Mouse (Mus musculus) midbrain, embryonic 11.5 days (tissue): ENCODE measurements at regions not wholly inside any gene's neighbourhood (a gene's known extent, or its start where the extent isn't known, plus 50 kb on each side); places are given as distances from the start of the nearest gene placed in this dataset.

Experiments used
- ATAC-seq: fragments of 200-750 bp; cut with Nextera tagmentation; 2 replicates; pipeline ENCODE4 v1.8.0; 2017; ENCODE audit warnings: moderate TSS enrichment, moderate library complexity; ENCODE audit not compliant: low FRiP score
- DNase-seq: peaks from one replicate; pipeline ENCODE4 v3.0.0; 2015; ENCODE audit warnings: low spot score; ENCODE audit errors: missing footprints
- H3K27ac ChIP-seq: fragments of 300-500 bp; sonication (generic); 2 replicates; pipeline ENCODE4 v1.5.1; 2014; ENCODE audit warnings: low read depth, low read length
- H3K27me3 ChIP-seq: fragments of 300-500 bp; sonication (generic); 2 replicates; pipeline ENCODE4 v1.6.1; 2014; ENCODE audit warnings: mild to moderate bottlenecking, low read length, moderate library complexity, mixed read lengths; ENCODE audit not compliant: control insufficient read depth, insufficient read depth
- H3K36me3 ChIP-seq: fragments of 300-500 bp; sonication (generic); 2 replicates; pipeline ENCODE4 v1.6.1; 2014; ENCODE audit warnings: mild to moderate bottlenecking, low read length, moderate library complexity, mixed read lengths; ENCODE audit not compliant: control insufficient read depth, insufficient read depth
- H3K4me1 ChIP-seq: fragments of 300-500 bp; sonication (generic); 2 replicates; pipeline ENCODE4 v1.6.1; 2014; ENCODE audit warnings: low read length; ENCODE audit not compliant: control insufficient read depth, insufficient read depth
- H3K4me2 ChIP-seq: fragments of 300-500 bp; sonication (generic); 2 replicates; pipeline ENCODE4 v1.6.1; 2014; ENCODE audit warnings: mild to moderate bottlenecking, moderate library complexity
- H3K4me3 ChIP-seq: fragments of 300-500 bp; sonication (generic); 2 replicates; pipeline ENCODE4 v1.5.1; 2014; ENCODE audit warnings: low read depth, low read length
- H3K9ac ChIP-seq: fragments of 300-500 bp; sonication (generic); 2 replicates; pipeline ENCODE4 v1.6.1; 2014; ENCODE audit warnings: low read length
- H3K9me3 ChIP-seq: fragments of 300-500 bp; sonication (generic); 2 replicates; pipeline ENCODE4 v1.6.1; 2016; ENCODE audit warnings: low read length; ENCODE audit not compliant: control insufficient read depth
- WGBS: fragments of 180-500 bp; shearing (Covaris S2); extraction: QIAGEN DNeasy Blood & Tissue Kit; methylation state at CpG from one replicate; pipeline ENCODE4 v1.1.7; 2014; 5-methylcytosine and 5-hydroxymethylcytosine counted together

GRCm38 (mm10) chr13:6461363-6461762 is 86.6 kb upstream of the Pitrm1 start:
- DNase-seq: no peak
- H3K27ac ChIP-seq: no peak overlapping the region
- no peaks in the 10 kb centered on the region for H3K27me3 ChIP-seq
- H3K9me3 ChIP-seq: no peaks in the 10 kb centered on the region
- 85% methylated on average over 6 of the region's 6 CpGs for WGBS
- no peak overlapping the region for H3K4me2 ChIP-seq
- H3K9ac ChIP-seq: no peak overlapping the region
- no peaks in the 10 kb centered on the region for H3K36me3 ChIP-seq
- no peaks in the 10 kb centered on the region for H3K4me1 ChIP-seq
- ATAC-seq: no peak
- no peak overlapping the region for H3K4me3 ChIP-seq

GRCm38 (mm10) chr13:6465911-6466419 is 82.0 kb upstream of the Pitrm1 start:
- no peak overlapping the region for H3K27ac ChIP-seq

GRCm38 (mm10) chr13:6469446-6470227 is 78.3 kb upstream of the Pitrm1 start:
- Histone ChIP-seq H3K36me3 (no peaks in the 10 kb centered on the region), H3K4me3 (no peak overlapping the region), H3K27ac (no peak overlapping the region), H3K9me3 (no peaks in the 10 kb centered on the region), H3K9ac (no peak overlapping the region), H3K27me3 (no peaks in the 10 kb centered on the region), H3K4me1 (peaks cover 12% of the 10 kb centered on the region), H3K4me2 (no peak overlapping the region)
- ATAC-seq (no peak), DNase-seq (peak; percentile 84)
- WGBS: 62% methylated on average over 11 of the region's 11 CpGs

More at GRCm38 (mm10) chr13:6465911-6466419, 82.0 kb upstream of the Pitrm1 start:
- H3K36me3 ChIP-seq: no peaks in the 10 kb centered on the region
- no peaks in the 10 kb centered on the region for H3K27me3 ChIP-seq
- WGBS: 20% methylated on average over 9 of the region's 9 CpGs
- no peaks in the 10 kb centered on the region for H3K9me3 ChIP-seq
- peak; percentile 79 for DNase-seq
- ATAC-seq: no peak
- H3K4me1 ChIP-seq: no peaks in the 10 kb centered on the region
- no peak overlapping the region for H3K9ac ChIP-seq
- H3K4me3 ChIP-seq: no peak overlapping the region
- no peak overlapping the region for H3K4me2 ChIP-seq

- H3K4me1 ChIP-seq: peaks cover 12% of the 10 kb centered on the region
- no peaks in the 10 kb centered on the region for H3K9me3 ChIP-seq
- DNase-seq (peak; percentile 76), ATAC-seq (no peak)
- no peak overlapping the region for H3K9ac ChIP-seq
- no peaks in the 10 kb centered on the region for H3K27me3 ChIP-seq
- no peak overlapping the region for H3K4me2 ChIP-seq
- H3K4me3 ChIP-seq: no peak overlapping the region
- H3K36me3 ChIP-seq: no peaks in the 10 kb centered on the region
- no peak overlapping the region for H3K27ac ChIP-seq
- 71% methylated on average over 15 of the region's 15 CpGs for WGBS
Observed at GRCm38 (mm10) chr13:6470286-6471103, 77.5 kb upstream of the Pitrm1 start.

- Histone ChIP-seq H3K27me3 (no peaks in the 10 kb centered on the region), H3K27ac (no peak overlapping the region), H3K36me3 (no peaks in the 10 kb centered on the region), H3K4me2 (no peak overlapping the region), H3K4me3 (no peak overlapping the region), H3K9ac (no peak overlapping the region), H3K9me3 (no peaks in the 10 kb centered on the region), H3K4me1 (peaks cover 12% of the 10 kb centered on the region)
- 12% methylated on average over 7 of the region's 7 CpGs for WGBS
- ATAC-seq: peak; percentile 71
- DNase-seq: peak; percentile 93
Observed at GRCm38 (mm10) chr13:6471643-6472042, 76.3 kb upstream of the Pitrm1 start.

GRCm38 (mm10) chr13:6473401-6474190 is 74.4 kb upstream of the Pitrm1 start:
- peak; percentile 87 for DNase-seq
- H3K9me3 ChIP-seq: no peaks in the 10 kb centered on the region
- no peak overlapping the region for H3K4me2 ChIP-seq
- H3K36me3 ChIP-seq: no peaks in the 10 kb centered on the region
- peak; percentile 85 for ATAC-seq
- WGBS: 61% methylated on average over 12 of the region's 12 CpGs
- no peaks in the 10 kb centered on the region for H3K27me3 ChIP-seq
- H3K4me1 ChIP-seq: peaks cover 12% of the 10 kb centered on the region
- H3K4me3 ChIP-seq: no peak overlapping the region
- no peak overlapping the region for H3K9ac ChIP-seq
- H3K27ac ChIP-seq: no peak overlapping the region

GRCm38 (mm10) chr13:6479667-6480066 is 68.3 kb upstream of the Pitrm1 start:
- H3K4me3 ChIP-seq: no peak overlapping the region
- ATAC-seq (no peak), DNase-seq (no peak)
- H3K4me2 ChIP-seq: no peak overlapping the region
- no peaks in the 10 kb centered on the region for H3K9me3 ChIP-seq
- H3K36me3 ChIP-seq: no peaks in the 10 kb centered on the region
- 88% methylated on average over 6 of the region's 6 CpGs for WGBS
- no peak overlapping the region for H3K9ac ChIP-seq
- H3K4me1 ChIP-seq: no peaks in the 10 kb centered on the region
- H3K27ac ChIP-seq: no peak overlapping the region
- no peaks in the 10 kb centered on the region for H3K27me3 ChIP-seq

- H3K27me3 ChIP-seq: no peaks in the 10 kb centered on the region
- no peak overlapping the region for H3K4me3 ChIP-seq
- no peaks in the 10 kb centered on the region for H3K9me3 ChIP-seq
- no peak overlapping the region for H3K27ac ChIP-seq
- DNase-seq (no peak), ATAC-seq (no peak)
- no peak overlapping the region for H3K4me2 ChIP-seq
- H3K9ac ChIP-seq: no peak overlapping the region
- no peaks in the 10 kb centered on the region for H3K36me3 ChIP-seq
- H3K4me1 ChIP-seq: no peaks in the 10 kb centered on the region
Observed at GRCm38 (mm10) chr13:6484418-6484817, 63.5 kb upstream of the Pitrm1 start.
